8 mouse cellular contexts compared by ENCODE assay signal in genomic region chr5:24601071-24601835, GRCm38 (mm10). TPM values are rescaled to one million over a fixed set of nuclear protein-coding genes. Genes with fewer than 3 reads are reported as not detected.
DNase-seq lines count a peak whose midpoint lies in the region; ATAC-seq lines count a peak whose summit lies in the region.
"Had no signal": no experiment of that assay in that cellular context is flagged by ENCODE, and none has a peak within 500 bp of the region (broad histone marks: within the 10 kb centered on the region; RNA-seq: fewer than 3 reads in every experiment).

No protein-coding gene starts in this region.

- ATAC-seq in heart, embryonic 12.5 days (ENCODE audit: insufficient number of reproducible peaks, low FRiP score) = peak; percentile 10; the same call in 1 of the 2 replicates
- no peak for ATAC-seq in liver, embryonic 11.5 days (replicated peaks; ENCODE audit: low FRiP score)
- no peak for ATAC-seq in stomach, embryonic 16.5 days (ENCODE audit: insufficient read depth, low FRiP score)

- peak overlapping the region; percentile 81 for H3K4me2 ChIP-seq in heart, embryonic 12.5 days
- H3K4me2 ChIP-seq in liver, embryonic 11.5 days = peak overlapping the region; percentile 65
- H3K4me2 ChIP-seq in stomach, embryonic 16.5 days (ENCODE audit: low read depth, low read length) = peak overlapping the region; percentile 90

- peak overlapping the region; percentile 92 for H3K9ac ChIP-seq in heart, embryonic 12.5 days
- peak overlapping the region; percentile 68 for H3K9ac ChIP-seq in liver, embryonic 11.5 days (ENCODE audit: low read depth, low read length)
- H3K9ac ChIP-seq in stomach, embryonic 16.5 days (ENCODE audit: low read length) = peak overlapping the region; percentile 96

- whole genome bisulfite sequencing in heart, embryonic 12.5 days = under 1% methylated on average over 30 of the region's 33 CpGs
- WGBS in liver, embryonic 11.5 days = 2% methylated on average over 32 of the region's 33 CpGs
- 1% methylated on average over 33 of the region's 33 CpGs for WGBS in stomach, embryonic 16.5 days

- peaks cover 74% of the 10 kb centered on the region for H3K4me1 ChIP-seq in heart, embryonic 12.5 days (replicated peaks)
- H3K4me1 ChIP-seq in liver, embryonic 11.5 days (replicated peaks; ENCODE audit: control insufficient read depth, insufficient read depth, low read length) = peaks cover 28% of the 10 kb centered on the region
- peaks cover 64% of the 10 kb centered on the region for H3K4me1 ChIP-seq in stomach, embryonic 16.5 days (ENCODE audit: control insufficient read depth, insufficient read depth, low read length)

- peak; percentile 41 for DNase-seq in left cerebral cortex, postnatal 4 days
- no peak for DNase-seq in left cerebral cortex, postnatal 25 days (ENCODE audit: low spot score in 2 of 2)
- DNase-seq in embryo, embryonic 11 days = peak; percentile 61
- no peak for DNase-seq in liver, embryonic 11.5 days (ENCODE audit: low spot score)
- no peak for DNase-seq in left cerebral cortex, adult 8-10 months (ENCODE audit: low spot score in 2 of 2)

- H3K36me3 ChIP-seq in heart, embryonic 12.5 days = peaks cover 6% of the 10 kb centered on the region
- no peaks in the 10 kb centered on the region for H3K36me3 ChIP-seq in liver, embryonic 11.5 days (ENCODE audit: control insufficient read depth, insufficient read depth, low read length)
- H3K36me3 ChIP-seq in stomach, embryonic 16.5 days (ENCODE audit: control insufficient read depth, insufficient read depth, low read length) = no peaks in the 10 kb centered on the region

- H3K27ac ChIP-seq in heart, embryonic 12.5 days (ENCODE audit: poor library complexity, severe bottlenecking) = peak overlapping the region; percentile 99
- peak overlapping the region; percentile 62 for H3K27ac ChIP-seq in liver, embryonic 11.5 days (ENCODE audit: low read depth, low read length)
- peak overlapping the region; percentile 100 for H3K27ac ChIP-seq in stomach, embryonic 16.5 days (ENCODE audit: low read length)

- intact Hi-C loops in left cerebral cortex, postnatal 4 days (cut with DNase I) = no loop called here
- intact Hi-C loops in left cerebral cortex, postnatal 25 days (cut with DNase I) = no loop called here

- H3K4me3 ChIP-seq in heart, embryonic 12.5 days = peak overlapping the region; percentile 76
- peak overlapping the region; percentile 55 for H3K4me3 ChIP-seq in liver, embryonic 11.5 days (ENCODE audit: low read depth, low read length)
- H3K4me3 ChIP-seq in stomach, embryonic 16.5 days (replicated peaks; ENCODE audit: low read length) = peak overlapping the region; percentile 70

- no peaks in the 10 kb centered on the region for H3K9me3 ChIP-seq in heart, embryonic 12.5 days (replicated peaks)
- H3K9me3 ChIP-seq in liver, embryonic 11.5 days (ENCODE audit: control insufficient read depth, low read length) = no peaks in the 10 kb centered on the region
- no peaks in the 10 kb centered on the region for H3K9me3 ChIP-seq in stomach, embryonic 16.5 days (replicated peaks; ENCODE audit: control insufficient read depth, low read length)

- H3K27me3 ChIP-seq in heart, embryonic 12.5 days (replicated peaks) = no peaks in the 10 kb centered on the region
- peaks cover 85% of the 10 kb centered on the region for H3K27me3 ChIP-seq in liver, embryonic 11.5 days (replicated peaks; ENCODE audit: control insufficient read depth, insufficient read depth, low read length)
- no peaks in the 10 kb centered on the region for H3K27me3 ChIP-seq in stomach, embryonic 16.5 days (ENCODE audit: control insufficient read depth, insufficient read depth, low read length)

RNA-seq across cellular contexts. Expression of gene Chpf2, which starts 14.7 kb away (rescaled TPM):
- 10 to 100 TPM; 28.7 to 33.7 TPM for total RNA-seq in left cerebral cortex, postnatal 4 days (2021)
- total RNA-seq in left cerebral cortex, postnatal 25 days (2021) = 10 to 100 TPM; 68.8 to 77.3 TPM
- polyA plus RNA-seq in heart, embryonic 12.5 days (2016; fragmentation: Nextera tagmentation; extraction: Ambion mirVana) = 20.1 and 22.8 TPM in 2 replicates
- 14.6 TPM in 2 replicates for polyA plus RNA-seq in liver, embryonic 11.5 days (2014; fragmentation: Nextera tagmentation; extraction: Ambion mirVana)
- polyA plus RNA-seq in stomach, embryonic 16.5 days (2015; fragmentation: Nextera tagmentation; extraction: Ambion mirVana) = 21.8 and 23.9 TPM in 2 replicates
- 10 to 100 TPM; 63.7 to 82.2 (median 70.9) TPM for total RNA-seq in left cerebral cortex, adult 8-10 months (2022)

RNA-seq across cellular contexts. Expression of gene Smarcd3, which starts 23.0 kb away (rescaled TPM):
- total RNA-seq in left cerebral cortex, postnatal 4 days (2021) = 100 to 1,000 TPM; 179 to 183 TPM
- total RNA-seq in left cerebral cortex, postnatal 25 days (2021) = 100 to 1,000 TPM in 1 of 2 experiments, 10 to 100 TPM in 1; 93.4 to 105 TPM
- 86.4 and 90.3 TPM in 2 replicates for polyA plus RNA-seq in heart, embryonic 12.5 days (2016; fragmentation: Nextera tagmentation; extraction: Ambion mirVana)
- polyA plus RNA-seq in liver, embryonic 11.5 days (2014; fragmentation: Nextera tagmentation; extraction: Ambion mirVana) = 13.6 and 15.2 TPM in 2 replicates
- 13.1 and 17.1 TPM in 2 replicates for polyA plus RNA-seq in stomach, embryonic 16.5 days (2015; fragmentation: Nextera tagmentation; extraction: Ambion mirVana)
- total RNA-seq in left cerebral cortex, adult 8-10 months (2022) = 100 to 1,000 TPM in 2 of 4 experiments, 10 to 100 TPM in 2; 98.6 to 117 (median 104) TPM

RNA-seq across cellular contexts. Expression of gene Abcf2, which starts 24.0 kb away (rescaled TPM):
- 10 to 100 TPM; 52.9 to 54.7 TPM for total RNA-seq in left cerebral cortex, postnatal 4 days (2021)
- total RNA-seq in left cerebral cortex, postnatal 25 days (2021) = 10 to 100 TPM; 80.6 to 81.4 TPM
- polyA plus RNA-seq in heart, embryonic 12.5 days (2016; fragmentation: Nextera tagmentation; extraction: Ambion mirVana) = 79.0 and 80.6 TPM in 2 replicates
- 122 and 144 TPM in 2 replicates for polyA plus RNA-seq in liver, embryonic 11.5 days (2014; fragmentation: Nextera tagmentation; extraction: Ambion mirVana)
- 81.7 and 81.9 TPM in 2 replicates for polyA plus RNA-seq in stomach, embryonic 16.5 days (2015; fragmentation: Nextera tagmentation; extraction: Ambion mirVana)
- 10 to 100 TPM; 80.5 to 93.3 (median 83.7) TPM for total RNA-seq in left cerebral cortex, adult 8-10 months (2022)

RNA-seq across cellular contexts. Expression of gene 4931409K22Rik, which starts 44.6 kb away (rescaled TPM):
- total RNA-seq in left cerebral cortex, postnatal 4 days (2021) = not detected
- total RNA-seq in left cerebral cortex, postnatal 25 days (2021) = not detected
- polyA plus RNA-seq in heart, embryonic 12.5 days (2016; fragmentation: Nextera tagmentation; extraction: Ambion mirVana) = not detected in 2 replicates
- polyA plus RNA-seq in liver, embryonic 11.5 days (2014; fragmentation: Nextera tagmentation; extraction: Ambion mirVana) = 0.18 TPM in 1 of 2 replicates, not detected in the other
- polyA plus RNA-seq in stomach, embryonic 16.5 days (2015; fragmentation: Nextera tagmentation; extraction: Ambion mirVana) = 0.13 TPM in 1 of 2 replicates, not detected in the other
- under 1 TPM in 2 of 4 experiments, not detected in 2; 0.11 to 0.16 TPM for total RNA-seq in left cerebral cortex, adult 8-10 months (2022)
- total RNA-seq: common myeloid progenitor, adult 5-6 weeks had no signal

Comparison
In these comparisons a context has a peak if more than half of its experiments do, and no peak if none do; other contexts are left out.
1. DNase-seq: peak in left cerebral cortex, postnatal 4 days (single experiment) and embryo, embryonic 11 days (single experiment); none in left cerebral cortex, postnatal 25 days (0 of 2), liver, embryonic 11.5 days (single experiment) and left cerebral cortex, adult 8-10 months (0 of 2).
2. Peak in every context shown above with its lines, with median percentiles within 50 percentile points of each other: H3K27ac ChIP-seq, H3K4me2 ChIP-seq, H3K4me3 ChIP-seq and H3K9ac ChIP-seq.